Mouse (Mus musculus) mouse embryonic stem cell (cell line): ENCODE data around the gene Dthd1.

Experiments used
- in situ Hi-C, 2 experiments: fragments of 300-500 bp; cut with MboI; formaldehyde crosslinking; loops; 1 replicate in 1 of 2; 3 replicates in 1 of 2; pipeline ENCODE4 v1.14.3; 2019 to 2020; ENCODE audit warnings: low sequenced_read_pairs in 2 of 2, low pct_unique_long_range_greater_than_20kb in 1 of 2, mixed read lengths in 1 of 2; ENCODE audit not compliant: unreplicated experiment in 1 of 2

The Dthd1 gene

GRCm38 (mm10) chr5:62854361-62854844 lies 40.8 kb downstream of the Dthd1 start:
- in situ Hi-C loops = no loop called here

- in situ Hi-C loops = no loop called here
Observed at GRCm38 (mm10) chr5:62857502-62857901, 43.9 kb downstream of the Dthd1 start.

- in situ Hi-C loops = no loop called here
Observed at GRCm38 (mm10) chr5:62858282-62858681, 44.7 kb downstream of the Dthd1 start.

DNA sequence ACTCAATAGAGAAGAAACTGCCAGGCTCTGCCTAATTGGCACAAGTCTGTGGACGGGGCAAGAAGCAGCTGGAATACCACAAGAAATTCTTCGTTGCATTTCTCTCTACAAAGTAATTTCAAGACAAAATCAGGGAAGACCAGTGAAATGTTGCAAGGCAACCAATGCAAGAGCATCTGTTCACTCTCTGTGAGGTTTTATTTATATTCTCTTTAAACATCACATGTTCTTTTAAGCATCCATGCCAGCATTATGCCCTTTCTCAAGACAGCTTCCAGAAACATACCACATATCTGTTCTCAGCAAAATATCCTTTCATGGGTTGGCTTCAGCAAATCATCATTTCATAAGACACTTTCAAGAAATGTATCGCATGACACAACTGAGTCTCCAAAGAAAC lies 50.7 kb downstream of the Dthd1 start:
- in situ Hi-C loops = no loop called here

DNA sequence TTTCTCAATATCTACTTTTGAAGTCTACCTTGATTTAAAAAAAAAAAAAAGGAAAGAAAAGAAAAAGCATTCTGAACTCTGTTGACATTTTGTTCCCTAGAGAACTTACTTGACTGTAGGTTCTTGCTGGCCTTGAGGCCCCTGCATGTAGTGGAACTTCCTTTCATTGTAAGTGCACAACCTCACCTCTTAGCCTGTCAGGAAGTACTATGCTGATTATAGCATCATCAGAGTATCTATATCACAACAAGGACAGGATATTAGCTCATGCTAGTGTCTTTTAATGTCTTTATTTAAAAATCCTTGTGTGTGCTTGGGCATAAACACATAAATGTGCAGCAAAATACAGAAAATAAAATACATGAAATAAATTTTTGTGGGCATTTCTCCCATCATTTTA lies 53.4 kb downstream of the Dthd1 start:
- in situ Hi-C loops = no loop called here

DNA sequence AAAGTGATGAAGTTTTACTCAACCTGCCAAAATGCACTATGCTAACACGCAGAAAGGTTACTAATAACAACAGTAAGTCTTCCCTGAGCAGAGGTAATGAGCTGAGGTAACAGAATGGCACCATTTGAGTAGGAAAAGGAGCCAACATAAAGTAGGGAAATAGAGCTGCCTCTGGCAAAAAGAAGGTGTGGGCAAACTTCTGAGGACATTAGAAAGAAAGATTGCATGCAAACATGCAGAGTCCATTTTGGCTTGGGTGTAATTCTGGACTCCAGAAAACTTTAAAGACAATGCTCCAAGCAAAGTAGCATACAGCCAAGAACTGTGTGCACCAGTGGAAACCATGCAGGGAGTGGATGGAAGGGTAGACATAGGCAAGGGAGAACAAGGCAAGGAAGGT lies 65.9 kb downstream of the Dthd1 start:
- in situ Hi-C loops = no loop called here

GRCm38 (mm10) chr5:62895326-62895725 lies 81.7 kb downstream of the Dthd1 start:
- in situ Hi-C loops = no loop called here

- in situ Hi-C loops = no loop called here
Observed at GRCm38 (mm10) chr5:62906954-62907353, 93.3 kb downstream of the Dthd1 start.

- in situ Hi-C loops = no loop called here
Observed at GRCm38 (mm10) chr5:62909074-62909473, 95.5 kb downstream of the Dthd1 start.

DNA sequence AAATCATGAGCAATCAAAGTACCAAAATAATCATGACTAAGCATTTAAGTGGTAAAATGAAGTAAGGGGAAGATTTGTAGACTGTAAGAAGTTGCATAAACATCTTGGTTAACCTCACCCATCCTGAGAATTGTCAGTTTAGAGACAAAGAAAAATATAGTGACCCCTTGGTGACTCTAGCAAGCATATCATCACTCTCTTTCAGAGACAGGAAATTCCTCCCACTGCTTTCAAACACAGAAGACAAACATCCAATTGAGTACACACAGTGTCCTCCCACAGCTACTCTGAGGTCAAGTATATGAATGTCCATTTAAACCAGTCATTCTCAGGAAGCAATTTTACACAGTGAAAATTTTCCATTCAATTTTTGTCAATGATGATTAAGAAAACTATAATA lies 111.0 kb downstream of the Dthd1 start:
- in situ Hi-C loops = loop anchor here (25.0 kb wide), 1 partner anchor 838 kb away; no protein-coding TSS in a partner anchor
